In genomic region chr2:74679980-74680379, GRCm38 (mm10) we compare ENCODE assay signal across 15 mouse cellular contexts. TPM values are rescaled to one million over a fixed set of nuclear protein-coding genes. Genes with fewer than 3 reads are reported as not detected.
DNase-seq lines count a peak whose midpoint lies in the region; ATAC-seq and TF ChIP-seq lines count a peak whose summit lies in the region.
"Had no signal": no experiment of that assay in that cellular context is flagged by ENCODE, and none has a peak within 500 bp of the region (broad histone marks: within the 10 kb centered on the region; RNA-seq: fewer than 3 reads in every experiment).

No protein-coding gene starts in this region.

- peaks cover 9% of the 10 kb centered on the region for H3K27me3 ChIP-seq in kidney, adult 2 months (replicated peaks; ENCODE audit: control insufficient read depth, insufficient read depth, low read length)
- peaks cover 93% of the 10 kb centered on the region for H3K27me3 ChIP-seq in intestine, embryonic 16.5 days (replicated peaks; ENCODE audit: control insufficient read depth, insufficient read depth, low read length)
- peaks cover 96% of the 10 kb centered on the region for H3K27me3 ChIP-seq in hindbrain, postnatal 0 days (ENCODE audit: insufficient read depth, low read length)

- H3K9me3 ChIP-seq in intestine, embryonic 16.5 days (ENCODE audit: control insufficient read depth, low read length) = no peaks in the 10 kb centered on the region
- no peaks in the 10 kb centered on the region for H3K9me3 ChIP-seq in hindbrain, postnatal 0 days (ENCODE audit: low read length)

- WGBS in kidney, adult 2 months = 8% methylated on average over 23 of the region's 23 CpGs
- WGBS in intestine, embryonic 16.5 days = 2% methylated on average over 23 of the region's 23 CpGs
- under 1% methylated on average over 21 of the region's 23 CpGs for WGBS in hindbrain, postnatal 0 days

- no peaks in the 10 kb centered on the region for H3K36me3 ChIP-seq in kidney, adult 2 months (ENCODE audit: control insufficient read depth, insufficient read depth, low read length)
- no peaks in the 10 kb centered on the region for H3K36me3 ChIP-seq in intestine, embryonic 16.5 days (ENCODE audit: control insufficient read depth, insufficient read depth, low read length)
- no peaks in the 10 kb centered on the region for H3K36me3 ChIP-seq in hindbrain, postnatal 0 days (ENCODE audit: insufficient read depth, low read length)

- no peaks in the 10 kb centered on the region for H3K4me1 ChIP-seq in kidney, adult 2 months (ENCODE audit: control insufficient read depth, insufficient read depth, low read length)
- H3K4me1 ChIP-seq in intestine, embryonic 16.5 days (ENCODE audit: control insufficient read depth, insufficient read depth, low read length) = peaks cover 12% of the 10 kb centered on the region
- no peaks in the 10 kb centered on the region for H3K4me1 ChIP-seq in hindbrain, postnatal 0 days (ENCODE audit: insufficient read depth, low read length)

- H3K27ac ChIP-seq in kidney, adult 2 months (ENCODE audit: insufficient read depth, low read depth, low read length) = peak overlapping the region; percentile 61; the same call in 1 of the 2 replicates
- no peak overlapping the region for H3K27ac ChIP-seq in intestine, embryonic 16.5 days (ENCODE audit: low read length)
- no peak overlapping the region for H3K27ac ChIP-seq in hindbrain, postnatal 0 days

- H3K9ac ChIP-seq in intestine, embryonic 16.5 days (ENCODE audit: low read depth, low read length) = no peak overlapping the region
- no peak overlapping the region for H3K9ac ChIP-seq in hindbrain, postnatal 0 days (replicated peaks; ENCODE audit: low read length)

- ATAC-seq in intestine, embryonic 16.5 days = no peak
- no peak for ATAC-seq in hindbrain, postnatal 0 days

- H3K4me3 ChIP-seq in kidney, adult 2 months (ENCODE audit: insufficient read depth, low read depth, low read length) = peak overlapping the region; percentile 44
- peak overlapping the region; percentile 3; the same call in 1 of the 2 replicates for H3K4me3 ChIP-seq in intestine, embryonic 16.5 days (ENCODE audit: low read length)
- H3K4me3 ChIP-seq in hindbrain, postnatal 0 days (ENCODE audit: low read length) = no peak overlapping the region

- no peak for TF ChIP-seq POLR2A in kidney, adult 2 months (IDR thresholded peaks at IDR 0.05; ENCODE audit: low read depth, low read length)

- DNase-seq in kidney, adult 2 months = no peak
- DNase-seq in kidney, adult 8-10 months = no peak
- DNase-seq in ZHBTc4 (ENCODE audit: low read depth, low spot score) = peak; percentile 66
- peak; percentile 63 for DNase-seq in neural tube, embryonic 10.5 days (ENCODE audit: extremely low spot score, low spot score)
- DNase-seq in thymus, postnatal 10 days (ENCODE audit: low spot score in 2 of 2) = no peak
- no peak for DNase-seq in urinary bladder, adult 2 months (ENCODE audit: low spot score)
- DNase-seq in hindbrain, postnatal 0 days (ENCODE audit: low spot score) = no peak
- DNase-seq: cerebellum, adult 9-10 months; lung, postnatal 14 days had no signal

- H3K4me2 ChIP-seq in intestine, embryonic 16.5 days (ENCODE audit: low read depth, low read length) = no peak overlapping the region
- H3K4me2 ChIP-seq in hindbrain, postnatal 0 days (ENCODE audit: low read depth, low read length) = no peak overlapping the region
- H3K4me2 ChIP-seq: heart, embryonic 11.5 days had no signal

- TF ChIP-seq CTCF in kidney, adult 2 months (conservative IDR thresholded peaks at IDR 0.05; ENCODE audit: insufficient read depth, insufficient read length, low read depth, low read length) = no peak
- TF ChIP-seq CTCF in hindbrain, postnatal 0 days (IDR thresholded peaks at IDR 0.05; ENCODE audit: low read depth) = no peak

RNA-seq across cellular contexts. Expression of gene Hoxd11, which starts 0.6 kb away (rescaled TPM):
- polyA plus RNA-seq in kidney, adult 2 months (2012; rRNA removed) = 2.1 and 2.8 TPM in 2 replicates
- polyA plus RNA-seq in intestine, embryonic 16.5 days (2015; fragmentation: Nextera tagmentation; extraction: Ambion mirVana) = 0.69 and 1.1 TPM in 2 replicates
- 8.1 and 8.9 TPM in 2 replicates for polyA plus RNA-seq in urinary bladder, adult 2 months (2012; rRNA removed)
- not detected in 2 replicates for total RNA-seq in hindbrain, postnatal 0 days (2014; rRNA removed)
- polyA plus RNA-seq in hindbrain, postnatal 0 days (2015; fragmentation: Nextera tagmentation; extraction: Ambion mirVana) = not detected in 2 replicates
- total RNA-seq: left cerebral cortex, postnatal 14 days; monocyte, adult 5-6 weeks had no signal
- polyA plus RNA-seq: heart, embryonic 11.5 days; large intestine, adult 2 months; thymus, postnatal 0 days had no signal

RNA-seq across cellular contexts. Expression of gene Hoxd12, which starts 5.2 kb away (rescaled TPM):
- not detected in 2 replicates for polyA plus RNA-seq in kidney, adult 2 months (2012; rRNA removed)
- polyA plus RNA-seq in intestine, embryonic 16.5 days (2015; fragmentation: Nextera tagmentation; extraction: Ambion mirVana) = 0.32 and 0.60 TPM in 2 replicates
- polyA plus RNA-seq in urinary bladder, adult 2 months (2012; rRNA removed) = 2.3 and 2.6 TPM in 2 replicates
- total RNA-seq in hindbrain, postnatal 0 days (2014; rRNA removed) = not detected in 2 replicates
- not detected in 2 replicates for polyA plus RNA-seq in hindbrain, postnatal 0 days (2015; fragmentation: Nextera tagmentation; extraction: Ambion mirVana)
- total RNA-seq: left cerebral cortex, postnatal 14 days; monocyte, adult 5-6 weeks had no signal
- polyA plus RNA-seq: heart, embryonic 11.5 days; large intestine, adult 2 months; thymus, postnatal 0 days had no signal

RNA-seq across cellular contexts. Expression of gene Hoxd10, which starts 11.7 kb away (rescaled TPM):
- 7.6 and 7.9 TPM in 2 replicates for polyA plus RNA-seq in kidney, adult 2 months (2012; rRNA removed)
- polyA plus RNA-seq in intestine, embryonic 16.5 days (2015; fragmentation: Nextera tagmentation; extraction: Ambion mirVana) = 3.7 and 4.4 TPM in 2 replicates
- polyA plus RNA-seq in urinary bladder, adult 2 months (2012; rRNA removed) = 13.5 and 14.9 TPM in 2 replicates
- total RNA-seq in hindbrain, postnatal 0 days (2014; rRNA removed) = not detected in 2 replicates
- not detected in 2 replicates for polyA plus RNA-seq in hindbrain, postnatal 0 days (2015; fragmentation: Nextera tagmentation; extraction: Ambion mirVana)
- total RNA-seq: left cerebral cortex, postnatal 14 days; monocyte, adult 5-6 weeks had no signal
- polyA plus RNA-seq: large intestine, adult 2 months had no signal

RNA-seq across cellular contexts. Expression of gene Hoxd13, which starts 11.9 kb away (rescaled TPM):
- not detected in 2 replicates for polyA plus RNA-seq in kidney, adult 2 months (2012; rRNA removed)
- 0.18 and 0.32 TPM in 2 replicates for polyA plus RNA-seq in intestine, embryonic 16.5 days (2015; fragmentation: Nextera tagmentation; extraction: Ambion mirVana)
- 15.4 and 17.9 TPM in 2 replicates for polyA plus RNA-seq in urinary bladder, adult 2 months (2012; rRNA removed)
- 0.21 TPM in 1 of 2 replicates, not detected in the other for total RNA-seq in hindbrain, postnatal 0 days (2014; rRNA removed)
- 0.09 TPM in 1 of 2 replicates, not detected in the other for polyA plus RNA-seq in hindbrain, postnatal 0 days (2015; fragmentation: Nextera tagmentation; extraction: Ambion mirVana)
- total RNA-seq: left cerebral cortex, postnatal 14 days; monocyte, adult 5-6 weeks had no signal
- polyA plus RNA-seq: heart, embryonic 11.5 days; large intestine, adult 2 months; thymus, postnatal 0 days had no signal

RNA-seq across cellular contexts. Expression of gene Hoxd9, which starts 17.5 kb away (rescaled TPM):
- polyA plus RNA-seq in kidney, adult 2 months (2012; rRNA removed) = 23.9 and 26.0 TPM in 2 replicates
- 1.8 and 2.5 TPM in 2 replicates for polyA plus RNA-seq in intestine, embryonic 16.5 days (2015; fragmentation: Nextera tagmentation; extraction: Ambion mirVana)
- 9.1 and 12.2 TPM in 2 replicates for polyA plus RNA-seq in urinary bladder, adult 2 months (2012; rRNA removed)
- not detected in 2 replicates for total RNA-seq in hindbrain, postnatal 0 days (2014; rRNA removed)
- not detected in 2 replicates for polyA plus RNA-seq in hindbrain, postnatal 0 days (2015; fragmentation: Nextera tagmentation; extraction: Ambion mirVana)
- total RNA-seq: left cerebral cortex, postnatal 14 days; monocyte, adult 5-6 weeks had no signal
- polyA plus RNA-seq: heart, embryonic 11.5 days had no signal

Comparison
In these comparisons a context has a peak if more than half of its experiments do, and no peak if none do; other contexts are left out.
1. DNase-seq: peak in ZHBTc4 (single experiment) and neural tube, embryonic 10.5 days (single experiment); none in kidney, adult 2 months (single experiment), kidney, adult 8-10 months (0 of 2), thymus, postnatal 10 days (0 of 2), urinary bladder, adult 2 months (single experiment) and hindbrain, postnatal 0 days (single experiment).